Mouse (Mus musculus) T-helper 1 cell (primary cell): ENCODE data around the gene Elovl5.

ENCODE experiments used
- in situ Hi-C: fragments of 300-600 bp; cut with MboI, MseI; formaldehyde crosslinking; loops from one replicate; pipeline ENCODE4 v1.15.1; 2025; ENCODE audit warnings: high pct_unique_total_duplicates

Elovl5 gene

DNA sequence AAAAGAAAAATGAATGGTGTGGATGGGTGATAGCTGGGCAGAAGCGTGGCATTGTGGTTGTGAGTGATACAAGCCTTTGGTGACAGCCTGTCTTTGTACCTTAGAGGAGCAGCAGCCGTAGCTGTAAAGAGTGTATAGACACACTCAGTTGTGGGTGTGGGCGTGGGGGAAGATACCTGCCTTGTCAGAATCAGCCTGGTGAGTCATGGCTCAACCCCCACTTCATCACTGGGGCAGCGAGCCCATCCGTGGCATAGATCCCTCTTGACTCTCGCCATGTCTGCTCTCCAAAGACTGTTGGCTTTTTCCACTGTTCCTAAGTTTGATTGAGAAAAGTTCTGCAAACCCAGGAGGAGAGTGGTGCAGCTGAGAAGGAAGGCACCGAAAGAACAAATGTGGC is 37.3 kb downstream of the Elovl5 start:
- in situ Hi-C loops: no loop called here

- in situ Hi-C loops: no loop called here
Measured at GRCm38 (mm10) chr9:77954981-77955380, 37.8 kb downstream of the Elovl5 start.

DNA sequence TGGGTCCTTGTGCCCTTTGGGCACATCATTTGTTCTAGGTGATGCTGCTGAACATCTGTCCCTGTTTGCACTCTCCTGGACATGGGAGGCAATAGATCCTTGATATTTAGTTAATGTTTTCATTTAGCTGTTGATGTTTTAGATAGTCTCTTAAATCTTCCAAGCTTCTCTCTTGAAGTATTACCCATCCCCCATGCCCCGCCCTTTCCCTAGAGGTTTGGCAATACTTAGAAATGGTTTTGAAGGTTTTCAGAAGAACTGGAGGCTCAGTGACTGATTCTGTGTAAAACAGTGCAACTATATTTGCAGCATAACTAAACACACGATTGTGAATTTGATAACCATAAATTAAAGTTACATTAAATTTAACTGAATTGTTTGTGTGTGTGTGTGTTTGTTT is 38.3 kb downstream of the Elovl5 start:
- in situ Hi-C loops: no loop called here

DNA sequence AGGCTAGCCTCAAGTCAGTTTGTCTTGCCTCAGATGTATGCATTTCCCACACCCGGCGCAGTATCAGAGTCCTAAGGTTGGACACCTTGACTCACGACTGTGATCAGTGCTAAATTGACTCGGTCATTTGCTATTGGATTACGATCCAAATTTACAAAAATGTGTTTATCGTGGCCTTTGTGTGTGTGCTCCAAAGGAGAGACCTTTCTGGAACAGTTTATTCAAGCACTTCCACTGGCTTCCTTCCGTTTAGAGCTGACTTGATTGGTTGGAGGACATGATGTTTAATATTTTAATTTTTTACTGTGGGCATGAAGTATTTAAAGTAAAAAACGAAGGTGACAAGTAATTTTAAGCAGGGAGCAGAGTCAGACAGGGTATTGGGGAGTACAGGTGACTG is 38.8 kb downstream of the Elovl5 start:
- in situ Hi-C loops: no loop called here

GRCm38 (mm10) chr9:77958327-77958726 is 41.2 kb downstream of the Elovl5 start:
- in situ Hi-C loops: no loop called here

DNA sequence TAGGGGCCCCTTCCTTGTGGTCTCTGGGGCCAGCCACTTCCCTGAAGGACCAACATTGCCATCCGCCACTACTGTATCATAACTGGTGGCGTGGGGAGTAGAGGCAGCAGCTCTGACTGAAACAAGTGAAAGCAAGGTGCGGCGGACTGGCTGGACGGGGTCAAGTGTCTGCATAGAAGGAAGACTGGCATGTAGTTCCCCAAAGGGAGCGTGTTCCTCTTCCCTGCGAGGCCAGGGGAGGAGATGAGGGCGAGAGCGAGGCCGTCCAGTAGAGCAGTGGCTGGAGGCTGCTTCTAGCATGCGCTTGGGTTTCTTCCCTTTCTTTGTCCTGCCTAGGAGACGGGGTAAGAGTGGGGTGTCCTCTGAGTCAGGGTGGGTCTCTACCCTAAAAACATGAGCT is 42.6 kb downstream of the Elovl5 start:
- in situ Hi-C loops: no loop called here

GRCm38 (mm10) chr9:77961350-77961749 is 44.2 kb downstream of the Elovl5 start:
- in situ Hi-C loops: no loop called here

DNA sequence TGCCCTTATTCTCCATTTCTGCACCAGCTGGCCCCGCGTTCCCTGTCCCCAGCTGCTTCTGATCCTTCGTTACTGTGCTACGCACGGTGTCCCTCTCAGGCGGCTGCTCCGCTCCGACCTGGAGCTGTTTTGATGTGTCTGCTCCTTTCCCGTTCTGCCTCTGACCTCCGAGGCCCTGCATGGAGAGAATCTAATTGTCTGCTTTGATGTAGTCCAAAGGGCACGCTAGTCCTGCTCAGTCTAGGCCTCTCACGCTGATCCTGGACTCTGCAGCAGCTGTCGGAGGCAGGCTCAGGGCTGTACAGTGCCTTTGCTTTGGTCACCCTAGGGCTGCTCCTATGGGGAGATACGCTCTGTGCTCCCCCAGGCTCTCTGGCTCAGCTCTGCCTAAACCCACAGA is 46.9 kb downstream of the Elovl5 start:
- in situ Hi-C loops: no loop called here

- in situ Hi-C loops: no loop called here
Measured at GRCm38 (mm10) chr9:77965287-77965686, 48.1 kb downstream of the Elovl5 start.

GRCm38 (mm10) chr9:77965768-77966552 is 48.8 kb downstream of the Elovl5 start:
- in situ Hi-C loops: no loop called here

- in situ Hi-C loops: no loop called here
Measured at GRCm38 (mm10) chr9:77966861-77967260, 49.7 kb downstream of the Elovl5 start.

DNA sequence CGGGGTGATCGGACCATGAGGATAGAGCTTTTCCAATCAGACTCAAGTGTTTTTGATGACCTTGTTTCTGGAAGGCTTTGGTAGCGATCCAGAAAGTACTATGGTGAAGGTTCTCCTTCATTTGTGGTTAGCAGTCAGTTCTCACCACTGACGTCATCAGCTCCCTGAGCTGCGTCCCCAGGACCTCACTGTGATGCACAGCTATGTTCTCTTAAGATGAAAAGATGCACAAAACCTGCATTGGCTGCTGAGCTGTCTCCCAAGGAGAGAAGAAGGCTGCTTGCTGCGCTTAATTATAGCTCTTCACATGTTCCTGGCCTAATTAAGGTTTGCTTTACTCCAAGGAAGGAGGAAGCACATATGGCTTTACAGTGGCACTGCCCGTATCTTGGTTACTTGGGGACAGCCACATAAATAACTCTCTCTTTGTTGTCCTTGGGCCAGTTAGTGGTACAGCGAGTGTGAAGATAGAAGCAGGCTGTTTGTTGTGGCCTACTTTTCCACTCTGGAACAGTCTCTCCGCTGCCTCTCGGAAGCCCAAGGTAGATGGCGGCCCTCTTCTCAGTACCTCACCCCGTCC is 50.5 kb downstream of the Elovl5 start:
- in situ Hi-C loops: no loop called here

- in situ Hi-C loops: no loop called here
Measured at GRCm38 (mm10) chr9:77969192-77969953, 52.2 kb downstream of the Elovl5 start.

- in situ Hi-C loops: no loop called here
Measured at GRCm38 (mm10) chr9:77979000-77979399, 61.8 kb downstream of the Elovl5 start.

GRCm38 (mm10) chr9:77982616-77983015 is 65.5 kb downstream of the Elovl5 start:
- in situ Hi-C loops: no loop called here

GRCm38 (mm10) chr9:77983521-77983920 is 66.4 kb downstream of the Elovl5 start:
- in situ Hi-C loops: no loop called here

- in situ Hi-C loops: no loop called here
Measured at GRCm38 (mm10) chr9:77986153-77986795, 69.1 kb downstream of the Elovl5 start.

DNA sequence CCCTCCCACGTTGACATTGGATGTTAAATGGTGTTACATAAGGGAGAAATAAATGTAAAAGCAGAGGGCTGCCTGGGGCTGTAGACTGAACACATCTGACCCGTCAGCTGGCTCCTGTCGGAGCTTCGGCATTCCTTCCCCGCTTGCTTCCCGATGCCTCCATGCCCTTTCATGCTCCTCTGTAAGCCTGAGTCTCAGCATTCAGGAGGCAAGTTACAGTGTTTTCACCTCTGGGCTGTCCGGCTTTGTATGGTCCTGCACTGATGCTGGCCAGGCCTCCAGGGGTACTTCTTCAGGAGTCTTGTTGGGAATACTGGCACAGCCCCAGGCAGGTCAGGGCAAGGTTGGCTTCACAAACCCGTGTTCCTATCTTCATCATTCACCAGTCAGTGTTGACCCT is 72.5 kb downstream of the Elovl5 start:
- in situ Hi-C loops: no loop called here

DNA sequence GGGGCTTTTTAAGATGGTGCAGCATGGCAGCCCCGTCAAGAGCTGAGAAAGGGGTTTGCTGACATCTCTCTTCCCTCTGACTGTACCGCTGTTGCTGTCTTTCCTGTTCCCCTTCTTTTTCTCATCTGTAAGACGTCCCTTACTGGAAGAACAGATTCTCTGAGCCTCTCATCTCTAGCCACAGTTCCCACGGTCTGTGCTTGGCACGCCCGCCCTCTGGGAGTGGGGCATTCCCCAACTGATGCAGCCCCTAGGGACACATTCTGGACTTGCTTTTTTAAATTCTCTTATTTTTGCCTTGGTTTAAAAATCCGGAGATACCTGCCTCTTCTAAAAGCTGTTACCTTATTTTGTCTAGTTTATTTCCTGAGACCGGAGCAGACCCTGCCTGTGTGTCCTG is 73.1 kb downstream of the Elovl5 start:
- in situ Hi-C loops: no loop called here

GRCm38 (mm10) chr9:77991650-77992049 is 74.5 kb downstream of the Elovl5 start:
- in situ Hi-C loops: no loop called here

- in situ Hi-C loops: no loop called here
Measured at GRCm38 (mm10) chr9:77992276-77992675, 75.1 kb downstream of the Elovl5 start.

GRCm38 (mm10) chr9:77993101-77993500 is 75.9 kb downstream of the Elovl5 start:
- in situ Hi-C loops: no loop called here
